Comparison of ENCODE assay signal across 12 mouse cellular contexts in genomic region chr17:67125596-67125995, GRCm38 (mm10).
"Had no signal": no experiment of that assay in that cellular context is flagged by ENCODE, and none has a peak within 500 bp of the region (broad histone marks: within the 10 kb centered on the region; RNA-seq: fewer than 3 reads in every experiment).

No protein-coding gene starts in this region.

- H3K4me3 ChIP-seq: layer of hippocampus, adult 2 months; liver, embryonic 13.5 days; midbrain, embryonic 12.5 days; midbrain, embryonic 15.5 days had no signal

- H3K27ac ChIP-seq: kidney, postnatal 0 days; layer of hippocampus, adult 2 months; liver, embryonic 13.5 days; midbrain, embryonic 12.5 days; midbrain, embryonic 15.5 days had no signal

- H3K9ac ChIP-seq: liver, embryonic 13.5 days; midbrain, embryonic 12.5 days; midbrain, embryonic 15.5 days had no signal

- H3K4me2 ChIP-seq: liver, embryonic 13.5 days; midbrain, embryonic 12.5 days; midbrain, embryonic 15.5 days had no signal

- H3K9me3 ChIP-seq: liver, embryonic 13.5 days; midbrain, embryonic 12.5 days; midbrain, embryonic 15.5 days had no signal

- H3K4me1 ChIP-seq: liver, embryonic 13.5 days; midbrain, embryonic 12.5 days; midbrain, embryonic 15.5 days had no signal

- DNase-seq: kidney, postnatal 25 days; layer of hippocampus, adult 9-11 months; liver, embryonic 13.5 days; lung, adult 2 months; lung, postnatal 14 days; lung, postnatal 4 days; thymus, adult 18-20 months; thymus, postnatal 36 days had no signal

- H3K36me3 ChIP-seq: liver, embryonic 13.5 days; midbrain, embryonic 12.5 days; midbrain, embryonic 15.5 days had no signal

- H3K27me3 ChIP-seq: liver, embryonic 13.5 days; midbrain, embryonic 12.5 days; midbrain, embryonic 15.5 days had no signal

- ATAC-seq: midbrain, embryonic 15.5 days had no signal
